Mouse (Mus musculus): Measurements from ENCODE around the gene Adss.
"Not testable (repeated sequence)": the region's sequence is repeated elsewhere in the genome, so short reads cannot be mapped to it uniquely, and the experiment has no call there.

Adss gene

DNA sequence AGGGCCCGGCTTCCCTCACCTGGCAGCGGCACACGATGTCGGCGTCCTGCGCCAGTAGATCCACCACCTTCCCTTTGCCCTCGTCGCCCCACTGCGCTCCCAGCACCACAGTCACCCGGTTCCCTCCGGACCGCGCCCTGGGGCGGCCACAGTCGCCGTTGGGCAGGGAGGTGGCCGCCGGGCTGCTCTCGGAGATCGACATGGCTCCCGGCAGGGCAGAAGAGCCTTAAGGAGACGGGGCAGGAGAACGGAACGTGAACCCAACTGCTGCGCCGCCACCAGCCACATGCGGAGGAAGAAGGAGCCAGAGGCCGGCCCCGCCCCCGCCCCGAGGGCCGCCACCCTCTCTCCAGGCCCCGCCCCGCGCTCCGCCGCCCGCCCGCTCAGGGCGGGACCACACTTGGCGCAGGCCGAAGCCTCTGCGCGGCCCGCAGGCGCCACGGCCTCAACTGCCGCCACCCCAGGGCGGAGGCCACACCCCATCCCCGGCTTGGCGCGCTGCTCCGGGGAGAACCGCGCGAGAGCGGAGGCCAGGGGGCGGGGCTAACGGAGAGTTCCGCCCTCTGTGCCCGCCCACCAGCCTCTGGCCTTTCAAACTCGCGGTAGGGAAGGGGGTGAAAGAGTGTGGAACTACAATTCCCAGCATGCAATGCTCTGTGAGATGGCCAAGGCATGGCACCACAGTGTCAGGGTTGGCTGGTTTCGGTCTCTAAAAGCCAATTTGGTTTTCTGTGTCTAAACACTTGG lies at the start of gene Adss:
TSS of gene Adss (minus strand) at position 319 of the 747 bp plus-strand sequence.
- DNase-seq: peak; percentile 99

GRCm38 (mm10) chr1:177845812-177846211 lies 49.5 kb upstream of the Adss start:
- DNase-seq: not testable (repeated sequence)

- not testable (repeated sequence) for DNase-seq
Measured at GRCm38 (mm10) chr1:177827776-177828175, 31.5 kb upstream of the Adss start.

DNA sequence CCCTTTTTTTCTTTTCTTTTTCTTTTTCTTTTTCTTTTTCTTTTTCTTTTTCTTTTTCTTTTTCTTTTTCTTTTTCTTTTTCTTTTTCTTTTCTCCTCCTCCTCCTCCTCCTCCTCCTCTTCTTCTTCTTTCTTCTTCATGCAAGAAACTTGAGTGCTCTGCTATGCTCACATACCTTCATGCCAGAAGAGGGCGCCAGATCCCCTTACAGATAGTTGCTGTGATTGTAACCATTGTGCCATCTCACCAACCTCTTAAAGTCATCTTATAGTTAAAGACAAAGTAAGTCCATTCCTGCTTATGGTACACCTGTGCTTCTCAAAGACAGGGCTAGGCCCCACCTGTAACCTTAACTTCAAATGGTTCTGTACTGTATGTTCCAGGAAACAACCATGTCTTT lies 10.5 kb upstream of the Adss start:
- not testable (repeated sequence) for DNase-seq

DNA sequence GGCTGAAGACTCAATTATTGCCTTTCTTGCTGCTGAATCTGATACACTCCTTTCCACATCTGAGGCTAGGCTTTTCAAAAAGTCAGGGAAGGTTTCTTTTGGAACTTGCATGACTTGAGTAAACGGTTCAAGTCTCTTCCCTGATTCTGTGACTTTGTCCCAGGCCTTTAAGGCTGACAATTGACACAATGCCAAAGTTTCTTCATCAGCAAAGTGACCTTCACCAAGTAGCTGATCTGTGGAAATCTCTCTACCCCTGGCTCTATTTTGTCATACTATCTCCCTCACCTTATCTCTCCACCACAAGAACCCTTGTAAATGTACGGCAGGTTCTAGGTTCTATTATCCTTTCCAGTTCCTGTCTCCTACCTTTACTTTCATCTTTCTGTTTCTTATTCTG lies 7.2 kb upstream of the Adss start:
- DNase-seq: no peak

GRCm38 (mm10) chr1:177797151-177797755 lies 942 bp upstream of the Adss start:
- no peak for DNase-seq

DNA sequence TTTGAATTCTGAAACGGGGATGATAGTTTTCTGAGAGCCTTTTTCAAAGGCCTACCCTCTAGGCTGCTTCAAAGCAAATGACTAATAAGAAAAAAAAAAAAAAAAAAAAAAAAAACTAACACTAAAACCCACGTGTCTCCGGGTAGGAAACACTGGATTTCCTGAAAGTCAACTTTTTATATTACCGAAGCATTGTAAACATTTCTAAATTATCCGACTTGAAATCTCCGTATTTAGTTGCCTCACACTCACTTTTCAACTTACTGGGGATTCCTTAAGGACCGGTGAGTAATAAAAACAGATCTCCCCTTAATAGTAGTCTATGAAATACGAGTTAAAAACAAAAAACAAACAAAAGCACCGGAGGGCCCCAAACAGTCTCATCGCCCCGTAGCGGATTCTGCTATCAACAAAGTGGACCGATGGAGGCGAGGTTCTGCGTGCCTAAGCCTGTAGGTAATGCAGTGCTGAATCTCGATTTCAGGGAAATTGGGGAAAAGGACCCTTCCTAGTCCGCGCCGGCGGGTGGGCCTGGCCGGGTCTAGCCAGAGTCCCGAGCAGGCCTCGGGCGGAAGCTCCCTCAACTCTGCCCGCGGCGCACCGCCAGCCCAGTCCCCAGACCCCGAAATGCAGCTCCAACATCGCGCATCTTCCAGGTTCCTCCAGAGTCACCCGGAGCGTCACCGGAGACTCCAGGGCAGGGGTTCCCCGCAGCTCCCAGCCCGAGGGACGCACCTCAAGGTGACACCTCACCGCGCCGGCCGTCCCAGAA lies 704 bp downstream of the Adss start:
- no peak for DNase-seq

DNA sequence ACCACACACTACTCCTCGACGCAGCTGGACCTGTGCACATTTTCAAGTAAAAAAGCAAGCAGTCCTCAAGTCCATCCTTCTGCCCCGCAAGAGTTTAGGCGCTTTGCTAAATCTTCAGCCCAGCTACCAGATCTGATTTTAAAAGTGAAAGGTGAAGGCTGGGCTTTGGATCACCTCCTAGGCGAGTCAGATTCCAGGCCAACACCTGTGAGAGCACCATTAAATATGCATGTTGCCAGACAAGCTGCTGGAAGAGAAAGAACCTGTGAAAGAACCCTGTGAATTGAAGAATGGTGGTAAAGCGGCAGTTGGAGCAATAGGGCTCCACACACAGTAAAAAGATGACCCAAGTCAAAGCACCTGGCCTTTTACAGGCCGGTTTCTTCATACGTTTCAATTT lies 1.4 kb downstream of the Adss start:
- peak; percentile 16 for DNase-seq

GRCm38 (mm10) chr1:177792835-177793234 lies 3.5 kb downstream of the Adss start:
- no peak for DNase-seq

GRCm38 (mm10) chr1:177777397-177777796 lies 18.9 kb downstream of the Adss start:
- no peak for DNase-seq

DNA sequence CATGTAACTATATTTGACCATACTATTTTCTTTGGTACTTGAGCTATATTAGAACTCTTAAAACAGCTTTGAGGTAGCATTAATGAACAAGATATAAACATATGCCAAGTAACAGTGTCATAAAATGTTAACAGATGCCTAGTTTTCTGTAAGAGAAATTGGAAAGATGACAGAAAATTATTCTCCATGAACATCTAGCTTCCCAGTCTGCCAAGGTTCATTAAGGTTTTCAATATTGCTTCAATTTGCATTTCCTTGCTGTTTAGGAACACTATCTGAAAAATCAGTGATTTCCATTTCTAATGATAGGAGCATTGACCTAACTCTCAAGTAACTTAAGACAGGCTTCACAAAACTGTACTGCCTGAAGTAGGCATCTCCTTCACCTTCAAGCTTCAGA lies 27.4 kb downstream of the Adss start:
- no peak for DNase-seq

DNA sequence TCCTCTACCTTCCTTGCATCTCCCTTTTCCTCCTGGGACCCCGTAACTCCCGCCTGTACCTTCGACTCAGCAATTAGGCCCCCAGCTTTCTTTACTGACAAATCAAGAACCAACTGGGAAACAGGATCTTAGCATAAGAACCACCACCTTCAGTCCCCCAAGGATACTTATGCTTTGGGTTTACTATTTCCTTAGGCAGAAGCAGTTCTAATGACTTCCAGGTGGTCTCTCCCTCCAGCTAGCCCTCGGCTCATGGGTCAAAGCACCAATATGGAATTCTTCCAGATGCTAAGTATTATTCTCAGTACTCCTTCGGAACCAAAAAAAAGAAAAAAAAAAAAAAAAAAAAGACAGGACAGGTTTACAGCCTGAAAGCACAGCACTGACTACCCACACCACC lies 39.1 kb downstream of the Adss start:
- DNase-seq: no peak

DNA sequence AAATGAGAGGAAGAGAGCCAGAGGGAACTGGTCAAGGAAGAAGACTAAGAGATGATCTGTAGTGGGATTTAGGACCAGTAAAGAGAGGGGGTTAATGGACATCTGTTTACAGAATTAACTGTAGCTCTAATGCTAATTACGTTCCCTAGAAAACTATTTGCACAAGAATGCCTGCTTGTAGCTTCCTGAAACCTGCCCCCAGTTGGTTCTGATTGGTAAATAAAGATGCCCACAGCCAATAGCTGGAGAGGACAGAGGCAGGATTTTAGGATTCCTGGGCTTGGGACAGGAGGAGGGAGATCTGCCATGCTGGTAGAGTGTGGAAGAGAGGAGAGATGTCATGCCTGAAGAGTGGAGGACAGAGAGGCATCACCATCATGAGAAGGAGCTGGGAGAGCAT lies 42.8 kb downstream of the Adss start:
- DNase-seq: no peak

DNA sequence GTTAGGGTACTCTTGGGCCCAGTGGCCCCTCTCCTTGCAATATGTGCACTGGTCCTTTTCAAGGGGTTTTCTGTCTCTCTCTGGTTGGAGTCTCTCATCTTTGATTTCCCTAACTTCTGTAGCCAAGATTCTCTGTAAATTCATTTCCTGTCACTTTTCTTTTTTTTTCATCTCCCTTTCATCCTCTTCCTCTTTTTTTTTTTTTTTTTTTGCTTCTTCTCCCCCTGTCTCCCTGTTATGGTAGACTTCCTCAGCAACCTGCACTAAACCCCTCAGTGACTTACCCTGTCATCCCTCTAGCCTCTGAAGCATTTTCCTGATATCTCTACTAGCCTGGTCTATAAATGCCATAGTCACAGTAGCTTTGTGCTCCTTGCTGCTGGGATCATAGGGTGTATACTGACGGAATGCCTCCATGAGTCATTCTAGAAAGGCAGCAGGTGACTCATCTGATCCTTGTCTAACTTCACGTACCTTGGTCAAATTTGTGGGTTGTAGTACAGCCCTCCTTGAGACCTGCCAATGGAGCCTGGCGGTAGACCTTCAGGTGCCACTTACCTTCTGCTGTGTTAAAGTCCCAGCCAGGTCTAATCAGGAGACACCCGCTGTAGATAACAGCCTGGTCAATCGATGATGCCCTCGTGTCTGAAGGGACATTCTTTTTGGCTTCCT lies 48.3 kb downstream of the Adss start:
- DNase-seq: no peak

GRCm38 (mm10) chr1:177744521-177745325 lies 51.6 kb downstream of the Adss start:
- peak; percentile 30 for DNase-seq

DNA sequence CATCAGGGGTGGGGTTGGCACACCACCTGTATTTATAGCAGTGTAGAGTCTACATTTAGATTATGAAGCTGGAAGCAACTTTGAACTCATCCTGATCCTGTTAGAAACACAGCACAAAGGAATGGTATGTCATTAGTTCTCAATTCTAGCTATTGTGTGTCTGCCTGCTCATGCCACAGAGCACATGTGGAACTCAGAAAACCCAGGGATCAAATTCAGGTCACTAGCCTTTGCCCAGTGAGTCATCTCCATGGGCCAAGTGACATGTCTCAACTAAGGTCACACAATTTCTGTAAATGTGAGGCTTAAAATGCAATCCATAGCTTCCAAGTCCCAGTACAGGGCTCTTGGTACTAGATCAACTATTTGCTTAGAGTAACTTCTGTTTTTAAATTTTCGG lies 54.2 kb downstream of the Adss start:
- DNase-seq: no peak

DNA sequence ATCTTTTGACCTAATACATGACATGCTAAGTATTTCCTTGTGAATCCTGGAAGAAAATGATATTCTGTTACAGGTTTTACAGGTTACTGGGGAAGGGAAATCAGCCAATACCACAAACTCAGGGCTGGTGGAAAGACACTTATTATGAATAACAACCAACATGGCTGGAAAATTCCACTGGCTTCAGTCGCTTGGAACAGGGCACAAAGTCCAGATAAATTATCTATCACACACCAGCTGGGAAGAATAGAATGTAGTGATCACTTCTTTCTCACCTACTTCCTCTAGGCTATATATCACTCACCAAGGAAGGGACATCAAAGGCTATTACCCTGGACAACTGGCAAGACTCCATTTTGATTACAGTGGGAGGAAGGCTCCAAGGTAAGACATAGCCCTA lies 55.6 kb downstream of the Adss start:
- DNase-seq: peak; percentile 57

DNA sequence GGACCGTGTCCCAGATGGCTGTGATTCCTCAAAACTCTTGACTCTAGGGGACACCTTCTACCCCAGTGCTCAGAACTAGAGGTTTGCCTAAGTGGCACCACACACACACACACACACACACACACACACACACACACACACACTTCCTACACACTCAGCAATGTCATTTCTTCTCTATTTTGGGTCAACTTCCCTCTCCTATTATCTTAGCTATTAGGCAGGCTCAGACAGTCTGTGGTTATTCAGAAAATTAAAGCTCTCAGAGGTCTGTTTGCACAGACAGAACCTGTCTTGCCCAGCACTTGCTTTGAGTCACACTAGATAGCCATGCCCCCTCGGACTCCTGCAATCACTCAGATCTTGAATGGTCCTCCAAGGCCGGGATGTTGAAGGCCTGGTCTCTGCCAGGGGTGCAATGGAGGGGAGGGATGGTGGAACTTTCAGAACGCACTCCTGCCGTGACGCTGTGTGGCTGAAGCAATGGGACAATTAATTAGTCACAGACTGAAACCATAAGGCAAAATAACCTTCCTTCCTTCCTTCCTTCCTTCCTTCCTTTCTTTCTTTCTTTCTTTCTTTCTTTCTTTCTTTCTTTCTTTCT lies 58.7 kb downstream of the Adss start:
- no peak for DNase-seq

- DNase-seq: no peak
Measured at GRCm38 (mm10) chr1:177731973-177732372, 64.3 kb downstream of the Adss start.

DNA sequence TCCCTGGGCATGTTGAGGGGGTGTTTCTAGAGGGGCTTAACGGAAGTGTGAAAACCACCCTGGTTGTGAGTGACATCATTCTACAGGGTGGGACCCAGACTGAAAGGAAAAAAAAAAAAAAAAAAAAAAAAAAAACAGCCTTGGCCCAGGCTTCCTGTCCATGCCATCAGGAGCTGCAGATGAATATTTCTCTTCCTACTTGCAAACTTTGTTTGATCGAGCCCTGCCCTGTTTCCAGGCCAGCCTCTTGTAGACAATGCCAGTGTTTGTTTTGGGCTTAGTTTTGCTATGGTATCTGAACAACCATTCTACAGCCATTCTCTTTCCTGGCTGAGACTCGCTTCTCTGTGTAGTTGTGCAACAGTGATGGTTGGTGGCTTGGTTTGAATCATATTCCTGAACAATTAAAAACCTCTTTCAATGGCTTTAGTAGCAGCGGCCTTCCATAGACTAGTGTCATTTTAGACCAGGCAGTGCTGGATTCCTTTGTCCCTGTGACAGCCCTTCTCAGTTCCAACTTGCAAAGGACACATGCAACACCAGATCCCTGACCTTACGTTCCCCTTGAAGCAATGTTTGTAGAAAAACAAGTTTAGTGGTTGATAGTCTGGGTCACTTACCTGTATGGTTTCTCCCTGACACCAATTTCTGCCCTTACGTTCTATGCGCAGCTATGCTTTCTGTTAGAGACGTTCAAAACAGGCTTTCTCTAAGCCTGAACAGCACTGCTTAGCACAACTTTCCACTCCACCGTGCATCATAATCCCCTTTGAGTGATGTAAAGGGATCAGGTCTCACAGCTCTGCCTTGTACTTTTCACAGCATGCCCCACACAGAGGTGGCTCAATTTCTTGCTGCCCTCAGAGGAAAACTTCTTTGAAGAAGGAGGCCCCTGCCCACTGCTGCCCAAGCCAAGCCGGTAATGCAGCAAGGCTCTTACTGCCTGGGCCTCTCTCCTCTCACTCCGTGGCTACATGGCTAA lies 67.0 kb downstream of the Adss start, which contains the start of gene 1700016C15Rik:
TSS of gene 1700016C15Rik (plus strand) at position 772 of the 982 bp plus-strand sequence.
- no peak for DNase-seq
